Comparison of ENCODE assay signal across 29 mouse cellular contexts in genomic region chr19:10139736-10140135, GRCm38 (mm10). TPM values are rescaled to one million over a fixed set of nuclear protein-coding genes. Genes with fewer than 3 reads are reported as not detected.
DNase-seq lines count a peak whose midpoint lies in the region; ATAC-seq lines count a peak whose summit lies in the region.
"Had no signal": no experiment of that assay in that cellular context is flagged by ENCODE, and none has a peak within 500 bp of the region (broad histone marks: within the 10 kb centered on the region; RNA-seq: fewer than 3 reads in every experiment).

No protein-coding gene starts in this region.

- H3K27me3 ChIP-seq in heart, embryonic 11.5 days (ENCODE audit: control insufficient read depth, insufficient read depth, low read length) = no peaks in the 10 kb centered on the region
- H3K27me3 ChIP-seq: embryonic facial prominence, embryonic 13.5 days; forebrain, embryonic 12.5 days; forebrain, embryonic 15.5 days; heart, embryonic 13.5 days; hindbrain, embryonic 12.5 days; intestine, embryonic 15.5 days had no signal

- H3K4me2 ChIP-seq in heart, embryonic 11.5 days = no peak overlapping the region
- H3K4me2 ChIP-seq: embryonic facial prominence, embryonic 13.5 days; forebrain, embryonic 12.5 days; forebrain, embryonic 15.5 days; heart, embryonic 13.5 days; hindbrain, embryonic 12.5 days; intestine, embryonic 15.5 days had no signal

- no peaks in the 10 kb centered on the region for H3K9me3 ChIP-seq in heart, embryonic 11.5 days (replicated peaks; ENCODE audit: control insufficient read depth, low read length)
- H3K9me3 ChIP-seq: embryonic facial prominence, embryonic 10.5 days; embryonic facial prominence, embryonic 13.5 days; forebrain, embryonic 12.5 days; forebrain, embryonic 15.5 days; G1E; heart, embryonic 13.5 days; hindbrain, embryonic 12.5 days; intestine, embryonic 15.5 days had no signal

- intact Hi-C loops in heart, postnatal 25 days (cut with DNase I) = no loop called here

- DNase-seq in heart, adult 11 months = peak; percentile 90
- DNase-seq in heart, postnatal 25 days (ENCODE audit: low spot score) = no peak
- peak; percentile 8 to 26 for DNase-seq in heart, adult 9 months (ENCODE audit: low spot score in 2 of 2)
- DNase-seq in 3T3-L1 (ENCODE audit: low read depth, low spot score) (peak; percentile 60), adipocyte (ENCODE audit: low spot score) (peak; percentile 32)
- DNase-seq in layer of hippocampus, adult 8-10 months (ENCODE audit: low spot score in 2 of 2) = no peak
- DNase-seq in gastrocnemius, postnatal 4 days (ENCODE audit: low spot score in 2 of 2) = no peak
- DNase-seq: adrenal gland, postnatal 14 days; B cell, adult 2 months; cerebellum, adult 11 months; cerebellum, adult 8-10 months; cerebellum, postnatal 10 days; cerebellum, postnatal 36 days; embryo, embryonic 11 days; gastrocnemius, postnatal 25 days; kidney, adult 11 months; kidney, adult 8-10 months had no signal

- H3K4me3 ChIP-seq in heart, embryonic 11.5 days (ENCODE audit: low read depth, low read length) = no peak overlapping the region
- H3K4me3 ChIP-seq: embryonic facial prominence, embryonic 10.5 days; embryonic facial prominence, embryonic 13.5 days; erythroblast, embryonic 14.5 days; forebrain, embryonic 12.5 days; forebrain, embryonic 15.5 days; heart, embryonic 13.5 days; hindbrain, embryonic 12.5 days; intestine, embryonic 15.5 days had no signal

- H3K27ac ChIP-seq in heart, embryonic 11.5 days (ENCODE audit: low read depth, low read length) = no peak overlapping the region
- H3K27ac ChIP-seq: embryonic facial prominence, embryonic 10.5 days; embryonic facial prominence, embryonic 13.5 days; forebrain, embryonic 12.5 days; forebrain, embryonic 15.5 days; heart, embryonic 13.5 days; hindbrain, embryonic 12.5 days; intestine, embryonic 15.5 days had no signal

- no peak for ATAC-seq in heart, embryonic 11.5 days (replicated peaks; ENCODE audit: insufficient number of reproducible peaks, low FRiP score, low TSS enrichment)
- ATAC-seq: activated CD4-positive, CD25-positive, alpha-beta regulatory T cell, adult 4 months; forebrain, embryonic 15.5 days; hindbrain, embryonic 16.5 days; intestine, embryonic 15.5 days had no signal

- no peaks in the 10 kb centered on the region for H3K36me3 ChIP-seq in heart, embryonic 11.5 days (ENCODE audit: control insufficient read depth, insufficient read depth, low read length)
- H3K36me3 ChIP-seq: embryonic facial prominence, embryonic 10.5 days; embryonic facial prominence, embryonic 13.5 days; forebrain, embryonic 12.5 days; forebrain, embryonic 15.5 days; G1E; heart, embryonic 13.5 days; hindbrain, embryonic 12.5 days; intestine, embryonic 15.5 days had no signal

- no peak overlapping the region for H3K9ac ChIP-seq in heart, embryonic 11.5 days (ENCODE audit: low read depth, low read length)
- H3K9ac ChIP-seq: embryonic facial prominence, embryonic 13.5 days; forebrain, embryonic 12.5 days; forebrain, embryonic 15.5 days; heart, embryonic 13.5 days; hindbrain, embryonic 12.5 days; intestine, embryonic 15.5 days had no signal

- 66% methylated on average over 6 of the region's 6 CpGs for WGBS in heart, embryonic 11.5 days (ENCODE audit: insufficient replicate concordance)

- H3K4me1 ChIP-seq in heart, embryonic 11.5 days (ENCODE audit: control insufficient read depth, insufficient read depth, low read length) = no peaks in the 10 kb centered on the region
- H3K4me1 ChIP-seq: embryonic facial prominence, embryonic 13.5 days; forebrain, embryonic 15.5 days had no signal

RNA-seq across cellular contexts. Expression of gene Fads2, which starts 38.2 kb away (rescaled TPM):
- 1 to 10 TPM; 5.2 to 5.4 TPM for total RNA-seq in heart, postnatal 25 days (2021)
- polyA plus RNA-seq in heart, embryonic 11.5 days (2014; fragmentation: Nextera tagmentation; extraction: Ambion mirVana) = 27.1 and 31.1 TPM in 2 replicates
- total RNA-seq in layer of hippocampus, adult 8-10 months (2022) = 100 to 1,000 TPM; 152 to 168 (median 162) TPM
- 10 to 100 TPM; 26.2 to 27.3 TPM for total RNA-seq in gastrocnemius, postnatal 4 days (2021)

RNA-seq across cellular contexts. Expression of gene Fads1, which starts 43.0 kb away (rescaled TPM):
- 10 to 100 TPM; 20.2 to 23.7 TPM for total RNA-seq in heart, postnatal 25 days (2021)
- polyA plus RNA-seq in heart, embryonic 11.5 days (2014; fragmentation: Nextera tagmentation; extraction: Ambion mirVana) = 64.6 and 65.8 TPM in 2 replicates
- total RNA-seq in layer of hippocampus, adult 8-10 months (2022) = 100 to 1,000 TPM; 188 to 213 (median 199) TPM
- 10 to 100 TPM; 49.8 to 51.3 TPM for total RNA-seq in gastrocnemius, postnatal 4 days (2021)

Comparison
In these comparisons a context has a peak if more than half of its experiments do, and no peak if none do; other contexts are left out.
1. DNase-seq: peak in heart, adult 11 months (single experiment), heart, adult 9 months (2 of 2), 3T3-L1 (single experiment) and adipocyte (single experiment); none in heart, postnatal 25 days (single experiment), layer of hippocampus, adult 8-10 months (0 of 2) and gastrocnemius, postnatal 4 days (0 of 2).
2. RNA of gene Fads2, which starts 38.2 kb away (total RNA-seq): 152 to 168 TPM in layer of hippocampus, adult 8-10 months; 26.2 to 27.3 TPM in gastrocnemius, postnatal 4 days and 5.2 to 5.4 TPM in heart, postnatal 25 days; every median in the first group is over 4 times any median in the second.